In genomic region chr16:93392024-93392675, GRCm38 (mm10) we compare ENCODE assay signal across 20 mouse cellular contexts.
DNase-seq lines count a peak whose midpoint lies in the region; ATAC-seq and TF ChIP-seq lines count a peak whose summit lies in the region.
"Had no signal": no experiment of that assay in that cellular context is flagged by ENCODE, and none has a peak within 500 bp of the region (broad histone marks: within the 10 kb centered on the region; RNA-seq: fewer than 3 reads in every experiment).

No protein-coding gene starts in this region.

- H3K9me3 ChIP-seq in lung, embryonic 15.5 days: no peaks in the 10 kb centered on the region
- H3K9me3 ChIP-seq: embryonic facial prominence, embryonic 13.5 days; hindbrain, embryonic 12.5 days; neural tube, embryonic 12.5 days had no signal

- 0 out of 2 replicates have a peak, but pooled peaks have one; percentile 35 for ATAC-seq in lung, embryonic 15.5 days (ENCODE audit: borderline replicate concordance, extremely low read depth, low FRiP score, low TSS enrichment)
- ATAC-seq in granulocyte monocyte progenitor cell, adult 5-6 weeks (replicated peaks; ENCODE audit: poor library complexity, severe bottlenecking): peak; percentile 50
- peak; percentile 31; the same call in 1 of the 2 replicates for ATAC-seq in monocyte, adult 5-6 weeks (replicated peaks; ENCODE audit: insufficient number of reproducible peaks, low FRiP score, low TSS enrichment, poor library complexity, severe bottlenecking)
- ATAC-seq in erythroid progenitor cell, adult 5-6 weeks (replicated peaks; ENCODE audit: low FRiP score, poor library complexity, severe bottlenecking): no peak
- ATAC-seq: CD4-positive, CD25-positive, alpha-beta regulatory T cell, adult 4 months; liver, postnatal 0 days had no signal

- H3K36me3 ChIP-seq in lung, embryonic 15.5 days: no peaks in the 10 kb centered on the region
- H3K36me3 ChIP-seq: embryonic facial prominence, embryonic 13.5 days; hindbrain, embryonic 12.5 days; neural tube, embryonic 12.5 days had no signal

- WGBS in lung, embryonic 15.5 days: 18% methylated on average over 16 of the region's 16 CpGs

- H3K9ac ChIP-seq in lung, embryonic 15.5 days: no peak overlapping the region
- H3K9ac ChIP-seq: embryonic facial prominence, embryonic 13.5 days; hindbrain, embryonic 12.5 days; liver, postnatal 0 days; neural tube, embryonic 12.5 days had no signal

- H3K27ac ChIP-seq in lung, embryonic 15.5 days: no peak overlapping the region
- H3K27ac ChIP-seq: embryonic facial prominence, embryonic 13.5 days; heart, adult 2 months; hindbrain, embryonic 12.5 days; layer of hippocampus, adult 2 months; left cerebral cortex, adult 2 months; neural tube, embryonic 12.5 days had no signal

- H3K27me3 ChIP-seq in lung, embryonic 15.5 days: no peaks in the 10 kb centered on the region
- H3K27me3 ChIP-seq: hindbrain, embryonic 12.5 days; neural tube, embryonic 12.5 days had no signal

- 0 out of 2 replicates have a peak, but pooled peaks cover 10% of the 10 kb centered on the region for H3K4me1 ChIP-seq in lung, embryonic 15.5 days
- H3K4me1 ChIP-seq: hindbrain, embryonic 12.5 days; neural tube, embryonic 12.5 days had no signal

- no peak for TF ChIP-seq POLR2A in brain, embryonic 14.5 days (IDR thresholded peaks at IDR 0.05; ENCODE audit: borderline replicate concordance, extremely low read depth, insufficient read depth, insufficient read length, poor library complexity, severe bottlenecking)

- DNase-seq in lung, adult 18-20 months: no peak
- DNase-seq in brain, embryonic 14.5 days (ENCODE audit: low read depth): peak; percentile 50
- DNase-seq in MN1 (ENCODE audit: low spot score): no peak
- DNase-seq: adrenal gland, postnatal 25 days; cerebellum, postnatal 10 days; heart, adult 2 months; kidney, adult 2 months; liver, postnatal 0 days; midbrain, embryonic 14.5 days; thymus, adult 18-20 months had no signal

- H3K4me3 ChIP-seq in lung, embryonic 15.5 days: no peak overlapping the region
- H3K4me3 ChIP-seq: embryonic facial prominence, embryonic 13.5 days; heart, adult 2 months; hindbrain, embryonic 12.5 days; layer of hippocampus, adult 2 months; left cerebral cortex, adult 2 months; neural tube, embryonic 12.5 days had no signal

- H3K4me2 ChIP-seq in lung, embryonic 15.5 days: no peak overlapping the region
- H3K4me2 ChIP-seq: embryonic facial prominence, embryonic 13.5 days; hindbrain, embryonic 12.5 days; neural tube, embryonic 12.5 days had no signal

- no peak for TF ChIP-seq CTCF in brain, embryonic 14.5 days (IDR thresholded peaks at IDR 0.05; ENCODE audit: borderline replicate concordance, extremely low read depth, insufficient read depth, insufficient read length)
